Mouse (Mus musculus) bone marrow macrophage, adult 2 months (primary cell): ENCODE measurements around the gene Sgo1.

Source experiments
- CTCF ChIP-seq: IDR thresholded peaks from 2 replicates; pipeline ENCODE4 v1.5.1; 2012; ENCODE audit warnings: low read depth, mild to moderate bottlenecking, low read length, moderate library complexity
- POLR2A ChIP-seq: IDR thresholded peaks from 2 replicates; pipeline ENCODE4 v1.6.1; 2012; ENCODE audit warnings: mild to moderate bottlenecking, low read depth, low read length, borderline replicate concordance

- TF ChIP-seq CTCF (no peak), POLR2A (no peak)
These were observed 33.2 kb downstream of the Sgo1 start for GRCm38 (mm10) chr17:53655959-53656358.
